Mouse (Mus musculus) urinary bladder, postnatal 36 days (tissue): ENCODE results near the gene Gm49373.

ENCODE experiments used
- DNase-seq, 2 experiments: peaks; one replicate each; pipeline ENCODE4 v3.0.0; 2022; ENCODE audit warnings: low spot score in 2 of 2, mixed read lengths in 1 of 2

Gene Gm49373

GRCm38 (mm10) chr9:21029291-21030054, 43.4 kb downstream of the Gm49373 start, which contains the start of gene Icam4:
TSS of gene Icam4 (plus strand) at chr9:21029373.
- DNase-seq = peak; percentile 75 to 85

DNA sequence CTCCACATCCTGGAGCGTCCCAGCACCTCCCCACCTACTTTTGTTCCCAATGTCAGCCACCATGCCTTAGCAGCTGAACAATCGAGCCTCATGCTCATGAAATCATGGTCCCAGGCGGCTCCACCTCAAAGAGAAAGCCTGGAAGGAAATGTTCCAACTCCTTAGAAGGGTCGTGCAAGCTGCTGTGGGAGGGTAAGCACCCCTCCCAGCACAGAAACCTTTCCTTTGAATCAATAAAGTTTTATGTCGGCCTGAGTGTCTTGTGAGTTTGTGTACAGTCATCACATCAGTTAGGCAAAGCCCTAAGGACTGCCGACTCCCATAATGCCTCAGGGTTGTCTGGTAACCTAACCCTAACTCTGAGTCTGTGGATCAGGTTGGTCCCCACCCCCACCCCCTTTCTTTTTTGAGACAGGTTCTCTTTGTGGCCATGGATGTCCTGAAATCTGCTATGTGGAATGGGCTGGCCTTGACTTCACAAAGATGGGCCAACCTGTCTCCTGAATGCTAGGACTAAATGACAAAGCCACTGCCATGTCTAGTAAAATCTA, 44.3 kb downstream of the Gm49373 start:
- no peak for DNase-seq

DNA sequence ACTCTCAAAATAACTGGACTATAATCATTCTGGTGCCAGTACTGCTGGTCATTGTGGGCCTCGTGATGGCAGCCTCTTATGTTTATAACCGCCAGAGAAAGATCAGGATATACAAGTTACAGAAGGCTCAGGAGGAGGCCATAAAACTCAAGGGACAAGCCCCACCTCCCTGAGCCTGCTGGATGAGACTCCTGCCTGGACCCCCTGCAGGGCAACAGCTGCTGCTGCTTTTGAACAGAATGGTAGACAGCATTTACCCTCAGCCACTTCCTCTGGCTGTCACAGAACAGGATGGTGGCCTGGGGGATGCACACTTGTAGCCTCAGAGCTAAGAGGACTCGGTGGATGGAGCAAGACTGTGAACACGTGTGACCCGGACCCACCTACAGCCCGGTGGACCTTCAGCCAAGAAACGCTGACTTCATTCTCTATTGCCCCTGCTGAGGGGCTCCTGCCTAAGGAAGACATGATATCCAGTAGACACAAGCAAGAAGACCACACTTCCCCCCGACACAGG, 45.1 kb downstream of the Gm49373 start:
- DNase-seq = no peak

- DNase-seq = no peak
Observed at GRCm38 (mm10) chr9:21026849-21027248, 46.0 kb downstream of the Gm49373 start.

DNA sequence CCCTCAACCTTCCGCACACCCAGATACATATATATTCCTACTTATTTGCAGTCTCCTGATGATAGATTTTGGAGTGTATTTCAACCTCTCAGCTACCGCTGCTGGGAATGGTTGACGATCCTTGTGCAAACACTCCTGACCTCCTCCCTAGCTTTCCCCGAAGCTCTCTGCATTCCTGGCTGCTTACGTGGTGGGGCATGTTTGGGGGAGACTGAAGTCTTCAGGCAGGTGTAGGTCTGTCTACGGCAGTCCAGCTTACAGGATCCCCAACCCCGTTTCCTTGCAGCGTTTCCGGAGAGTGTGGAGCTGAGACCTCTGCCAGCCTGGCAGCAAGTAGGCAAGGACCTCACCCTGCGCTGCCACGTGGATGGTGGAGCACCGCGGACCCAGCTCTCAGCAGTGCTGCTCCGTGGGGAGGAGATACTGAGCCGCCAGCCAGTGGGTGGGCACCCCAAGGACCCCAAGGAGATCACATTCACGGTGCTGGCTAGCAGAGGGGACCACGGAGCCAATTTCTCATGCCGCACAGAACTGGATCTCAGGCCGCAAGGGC, 47.6 kb downstream of the Gm49373 start:
- DNase-seq = no peak

- DNase-seq = no peak
Observed at GRCm38 (mm10) chr9:21022726-21023125, 50.2 kb downstream of the Gm49373 start.

GRCm38 (mm10) chr9:21022288-21022687, 50.6 kb downstream of the Gm49373 start:
- no peak for DNase-seq

GRCm38 (mm10) chr9:21021363-21021762, 51.5 kb downstream of the Gm49373 start:
- DNase-seq = no peak

DNA sequence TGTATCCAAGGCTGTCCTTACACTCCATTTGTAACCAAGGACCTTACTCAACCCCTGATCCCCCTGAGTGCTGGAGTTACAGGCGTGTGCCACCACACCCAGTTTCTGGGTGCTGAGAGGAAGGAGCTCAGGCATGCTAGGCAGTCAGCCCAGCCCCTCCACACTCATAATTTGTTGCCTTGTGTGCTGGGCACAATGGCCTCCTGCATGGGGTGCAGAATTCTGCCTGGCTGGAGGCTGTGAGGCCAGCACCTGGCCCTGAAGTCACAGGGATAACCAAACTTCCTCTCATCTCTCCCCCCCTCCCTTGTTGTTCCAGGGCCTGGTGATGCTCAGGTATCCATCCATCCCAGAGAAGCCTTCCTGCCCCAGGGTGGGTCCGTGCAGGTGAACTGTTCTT, 54.3 kb downstream of the Gm49373 start:
- no peak for DNase-seq

DNA sequence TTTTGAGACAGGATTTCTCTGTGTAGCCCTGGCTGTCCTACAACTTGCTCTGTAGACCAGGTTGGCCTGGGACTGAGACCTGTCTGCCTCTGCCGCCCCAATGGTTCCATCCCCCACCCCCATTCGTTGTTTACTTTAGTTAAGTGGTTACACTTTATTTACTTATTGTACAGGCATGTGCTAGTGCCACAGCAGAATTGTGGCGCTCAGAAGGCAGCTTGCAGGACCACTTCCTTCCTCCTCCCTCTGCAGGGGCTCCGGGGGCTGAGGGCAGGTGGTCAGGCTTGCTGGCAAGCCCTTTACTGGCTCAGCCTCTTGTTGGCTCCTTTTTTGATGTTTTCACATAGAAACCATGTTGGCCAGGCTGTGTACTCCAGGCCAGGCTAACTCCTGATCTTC, 55.7 kb downstream of the Gm49373 start:
- no peak for DNase-seq

DNA sequence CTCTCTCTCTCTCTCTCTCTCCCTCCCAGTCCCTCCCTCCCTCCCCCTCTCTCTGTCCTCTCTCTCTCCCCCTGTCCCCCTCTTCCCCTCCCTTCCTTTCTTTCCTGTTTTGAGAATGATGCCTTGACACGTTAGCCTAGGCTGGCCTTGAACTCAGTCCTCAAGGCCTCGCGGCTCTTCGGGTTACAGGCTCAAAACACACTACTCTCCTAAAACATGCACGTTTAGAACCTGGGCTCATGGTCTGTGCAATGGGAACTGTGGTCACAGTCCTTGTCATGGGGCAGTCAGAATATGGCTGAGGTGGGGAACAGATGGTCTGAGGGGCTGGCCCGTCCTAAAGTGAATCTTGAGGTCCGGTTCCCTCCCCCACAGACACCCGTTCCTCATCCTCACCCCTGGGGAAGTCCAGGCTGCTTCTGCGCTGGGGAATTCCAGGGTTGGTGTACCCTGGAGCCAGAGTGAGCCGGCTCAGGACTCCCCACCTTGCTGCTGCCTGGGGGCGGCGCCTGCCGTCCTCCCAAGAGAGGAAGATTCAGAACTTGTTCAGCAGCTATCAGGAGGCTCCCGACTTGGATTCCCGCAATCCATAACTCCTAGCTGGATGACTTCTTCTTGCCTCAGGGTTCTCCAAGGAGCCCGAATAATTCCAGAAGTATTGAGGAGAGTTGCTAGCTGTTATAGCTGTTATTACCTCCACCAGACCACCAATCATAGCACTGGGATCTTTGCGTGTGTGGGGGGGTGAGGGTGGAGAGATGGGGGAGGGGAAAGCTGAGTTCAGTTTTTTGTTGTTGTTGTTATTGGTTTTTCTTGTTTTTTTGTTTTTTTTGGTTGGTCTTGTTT, 56.3 kb downstream of the Gm49373 start:
- no peak for DNase-seq

- peak in 1 of 2 experiments; percentile 76 for DNase-seq
Observed at GRCm38 (mm10) chr9:21015571-21016130, 57.2 kb downstream of the Gm49373 start, which contains the start of gene Icam1. TSS of gene Icam1 (plus strand) at chr9:21015985.

DNA sequence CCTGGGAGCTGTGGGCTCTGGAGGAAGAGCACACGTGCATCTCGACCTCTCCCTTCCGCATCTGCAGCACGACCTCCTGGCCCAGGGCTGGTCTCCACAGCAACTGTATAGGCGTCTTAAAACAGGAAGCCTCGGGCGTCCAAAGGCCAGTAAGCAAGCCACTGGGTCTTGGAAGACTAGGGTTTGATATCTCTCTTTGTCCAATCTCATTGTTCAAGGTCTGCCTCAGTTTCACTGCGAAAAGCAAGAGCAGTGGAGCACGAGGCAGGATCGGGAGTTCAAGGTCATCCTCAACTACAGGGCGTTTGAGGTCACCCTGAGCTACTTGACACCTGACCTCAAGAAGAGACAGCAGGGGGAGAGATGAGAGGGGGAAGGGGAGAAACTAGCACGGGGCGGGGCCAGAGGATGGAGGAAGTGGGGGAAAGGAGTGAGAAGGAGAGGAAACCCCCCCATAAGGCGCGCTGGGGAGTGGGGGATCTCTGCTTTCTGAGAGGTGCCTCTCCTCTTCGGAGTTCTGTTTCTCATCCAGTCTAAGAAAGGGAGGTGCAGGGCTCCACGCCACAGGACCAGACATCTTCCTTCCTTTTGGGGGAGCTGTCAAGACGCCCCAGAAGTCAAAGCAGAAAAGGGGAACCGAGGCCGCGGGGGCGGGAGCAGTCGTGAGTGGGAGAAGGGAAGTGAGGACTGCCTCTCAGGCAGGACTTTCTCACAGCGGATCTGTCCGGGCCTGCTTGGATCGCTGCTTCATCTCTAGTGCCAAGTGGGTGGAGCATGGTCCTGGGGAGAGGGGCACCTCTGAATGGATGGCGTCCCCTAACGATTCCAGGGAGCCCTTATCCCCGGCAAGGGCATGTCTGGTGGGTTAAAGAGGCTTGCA, 58.0 kb downstream of the Gm49373 start:
- DNase-seq = peak; percentile 69 to 74
